Comparison of ENCODE assay signal across 21 mouse cellular contexts in the genomic region with DNA sequence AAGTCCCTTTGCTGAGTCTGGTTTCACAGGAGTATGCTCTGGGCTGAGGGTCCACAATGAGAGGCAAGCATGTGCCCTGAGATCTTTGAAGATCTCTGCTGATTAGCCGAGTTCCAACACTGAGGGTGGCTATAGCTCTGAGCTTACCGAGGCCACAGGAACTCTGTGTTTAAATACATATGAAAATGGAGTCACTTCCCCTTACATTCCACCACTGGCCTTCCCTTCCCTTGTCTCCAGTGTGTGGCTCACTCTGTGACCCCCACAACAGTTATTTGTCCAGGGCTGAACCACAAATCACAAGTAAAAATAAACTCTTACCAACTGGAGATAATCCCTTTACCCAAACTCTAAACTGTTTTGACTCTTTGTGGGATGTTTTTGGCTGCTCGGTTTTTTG.
A peak's percentile ranks its signal among the peaks of the same experiment; 100 is the strongest.
DNase-seq lines count a peak whose midpoint lies in the region; ATAC-seq and TF ChIP-seq lines count a peak whose summit lies in the region.
"Had no signal": no experiment of that assay in that cellular context is flagged by ENCODE, and none has a peak within 500 bp of the region (broad histone marks: within the 10 kb centered on the region; RNA-seq: fewer than 3 reads in every experiment).

No protein-coding gene starts in this region.

- no peaks in the 10 kb centered on the region for H3K27me3 ChIP-seq in heart, embryonic 13.5 days (replicated peaks)
- no peaks in the 10 kb centered on the region for H3K27me3 ChIP-seq in heart, embryonic 12.5 days (replicated peaks)
- H3K27me3 ChIP-seq in spleen, adult 2 months (ENCODE audit: control insufficient read depth, insufficient read depth, low read length): no peaks in the 10 kb centered on the region
- H3K27me3 ChIP-seq: embryonic facial prominence, embryonic 15.5 days; hindbrain, embryonic 13.5 days; liver, embryonic 13.5 days; lung, embryonic 15.5 days; midbrain, embryonic 12.5 days had no signal

- H3K36me3 ChIP-seq in heart, embryonic 13.5 days: peaks cover 16% of the 10 kb centered on the region
- H3K36me3 ChIP-seq in heart, embryonic 12.5 days: peaks cover 17% of the 10 kb centered on the region
- no peaks in the 10 kb centered on the region for H3K36me3 ChIP-seq in spleen, adult 2 months (ENCODE audit: control insufficient read depth, insufficient read depth, low read length)
- H3K36me3 ChIP-seq: lung, embryonic 15.5 days had no signal

- no peak overlapping the region for H3K4me3 ChIP-seq in heart, embryonic 13.5 days
- H3K4me3 ChIP-seq in heart, embryonic 12.5 days: no peak overlapping the region
- no peak overlapping the region for H3K4me3 ChIP-seq in spleen, adult 2 months (ENCODE audit: extremely low read depth, insufficient read depth, insufficient read length)
- H3K4me3 ChIP-seq: embryonic facial prominence, embryonic 15.5 days; hindbrain, embryonic 13.5 days; liver, embryonic 13.5 days; lung, embryonic 15.5 days; midbrain, embryonic 12.5 days had no signal

- no peaks in the 10 kb centered on the region for H3K9me3 ChIP-seq in heart, embryonic 13.5 days
- no peaks in the 10 kb centered on the region for H3K9me3 ChIP-seq in heart, embryonic 12.5 days (replicated peaks)
- H3K9me3 ChIP-seq: embryonic facial prominence, embryonic 15.5 days; hindbrain, embryonic 13.5 days; liver, embryonic 13.5 days; lung, embryonic 15.5 days; midbrain, embryonic 12.5 days had no signal

- WGBS in heart, embryonic 13.5 days: 74% methylated on average over 3 of the region's 3 CpGs
- 73% methylated on average over 3 of the region's 3 CpGs for WGBS in heart, embryonic 12.5 days
- WGBS in spleen, adult 2 months: 37% methylated on average over 3 of the region's 3 CpGs

- TF ChIP-seq POLR2A in spleen, adult 2 months (IDR thresholded peaks at IDR 0.05; ENCODE audit: low read depth, low read length): no peak

- ATAC-seq in heart, embryonic 13.5 days (ENCODE audit: extremely low read depth, insufficient number of reproducible peaks, low FRiP score, low TSS enrichment): no peak
- ATAC-seq in heart, embryonic 12.5 days (ENCODE audit: insufficient number of reproducible peaks, low FRiP score): no peak
- ATAC-seq in hematopoietic stem cell, adult 5-6 weeks (replicated peaks in 1 of 2; ENCODE audit: insufficient read depth in 1 of 2, low FRiP score in 2 of 2, low TSS enrichment in 1 of 2, low read depth in 1 of 2, poor library complexity in 2 of 2, severe bottlenecking in 2 of 2): peak; percentile 44 to 54; a peak in 3 of 4 replicates
- ATAC-seq: forebrain, embryonic 14.5 days had no signal

- H3K4me1 ChIP-seq in heart, embryonic 13.5 days: peaks cover 26% of the 10 kb centered on the region
- H3K4me1 ChIP-seq in heart, embryonic 12.5 days (replicated peaks): peaks cover 15% of the 10 kb centered on the region
- peaks cover 17% of the 10 kb centered on the region; the same call in 1 of the 2 replicates for H3K4me1 ChIP-seq in spleen, adult 2 months (ENCODE audit: control insufficient read depth, insufficient read depth, insufficient read length)
- H3K4me1 ChIP-seq: embryonic facial prominence, embryonic 15.5 days; hindbrain, embryonic 13.5 days; lung, embryonic 15.5 days had no signal

- no peak overlapping the region for H3K9ac ChIP-seq in heart, embryonic 13.5 days
- H3K9ac ChIP-seq in heart, embryonic 12.5 days: no peak overlapping the region
- H3K9ac ChIP-seq: embryonic facial prominence, embryonic 15.5 days; hindbrain, embryonic 13.5 days; liver, embryonic 13.5 days; lung, embryonic 15.5 days; midbrain, embryonic 12.5 days had no signal

- H3K4me2 ChIP-seq in heart, embryonic 13.5 days: no peak overlapping the region
- no peak overlapping the region for H3K4me2 ChIP-seq in heart, embryonic 12.5 days
- H3K4me2 ChIP-seq: embryonic facial prominence, embryonic 15.5 days; hindbrain, embryonic 13.5 days; liver, embryonic 13.5 days; lung, embryonic 15.5 days; midbrain, embryonic 12.5 days had no signal

- no peak for TF ChIP-seq CTCF in spleen, adult 2 months (IDR thresholded peaks at IDR 0.05; ENCODE audit: extremely low read depth, insufficient read depth, insufficient read length, insufficient replicate concordance)

- H3K27ac ChIP-seq in heart, embryonic 13.5 days (replicated peaks): peak overlapping the region; percentile 21; the same call in 1 of the 2 replicates
- H3K27ac ChIP-seq in heart, embryonic 12.5 days (ENCODE audit: poor library complexity, severe bottlenecking): no peak overlapping the region
- peak overlapping the region; percentile 55 for H3K27ac ChIP-seq in spleen, adult 2 months (ENCODE audit: insufficient read depth, low read length)
- H3K27ac ChIP-seq: embryonic facial prominence, embryonic 15.5 days; hindbrain, embryonic 13.5 days; kidney, postnatal 0 days; liver, embryonic 13.5 days; lung, embryonic 15.5 days; midbrain, embryonic 12.5 days had no signal

- no peak for DNase-seq in spleen, adult 2 months (ENCODE audit: low read depth in 1 of 2, low spot score in 2 of 2)
- no peak for DNase-seq in spleen, postnatal 4 days (ENCODE audit: low spot score in 2 of 2)
- DNase-seq in naive thymus-derived CD4-positive, alpha-beta T cell, adult 2 months (ENCODE audit: low read depth): peak; percentile 9
- no peak for DNase-seq in adrenal gland, adult 18-20 months (ENCODE audit: low spot score in 2 of 2)
- DNase-seq in lung, postnatal 4 days: no peak
- DNase-seq: cerebellum, adult 2 months; cerebellum, postnatal 36 days; gastrocnemius, postnatal 10 days; heart, postnatal 10 days; kidney, adult 18-20 months; left cerebral cortex, postnatal 4 days had no signal

Comparison
In these comparisons a context has a peak if more than half of its experiments do, and no peak if none do; other contexts are left out.
1. ATAC-seq: peak in hematopoietic stem cell, adult 5-6 weeks (2 of 2); none in heart, embryonic 13.5 days (single experiment) and heart, embryonic 12.5 days (single experiment).